Mouse (Mus musculus) fibroblast of lung, adult 2 months (primary cell): ENCODE measurements at regions not wholly inside any gene's neighbourhood (a gene's known extent, or its start where the extent isn't known, plus 50 kb on each side); places are given as distances from the start of the nearest gene placed in this dataset.
"Not testable (repeated sequence)": the region's sequence is repeated elsewhere in the genome, so short reads cannot be mapped to it uniquely, and the experiment has no call there.

ENCODE experiments used
- DNase-seq: peaks from one replicate; pipeline ENCODE4 v3.0.0-alpha.2; 2011; ENCODE audit warnings: low read depth

GRCm38 (mm10) chr12:15565941-15566784 lies 250.6 kb downstream of the Trib2 start:
- no peak for DNase-seq

- no peak for DNase-seq
Observed at GRCm38 (mm10) chr12:15562826-15563225, 253.9 kb downstream of the Trib2 start.

- DNase-seq: no peak
Observed at GRCm38 (mm10) chr12:15555471-15555870, 261.3 kb downstream of the Trib2 start.

GRCm38 (mm10) chr12:15553681-15554007 lies 263.1 kb downstream of the Trib2 start:
- no peak for DNase-seq

- DNase-seq: no peak
Observed at GRCm38 (mm10) chr12:15552979-15553680, 263.6 kb downstream of the Trib2 start.

- no peak for DNase-seq
Observed at GRCm38 (mm10) chr12:15552210-15552609, 264.5 kb downstream of the Trib2 start.

GRCm38 (mm10) chr12:15551281-15551900 lies 265.3 kb downstream of the Trib2 start:
- no peak for DNase-seq

- no peak for DNase-seq
Observed at GRCm38 (mm10) chr12:15544351-15544750, 272.4 kb downstream of the Trib2 start.

GRCm38 (mm10) chr12:15542486-15542885 lies 274.2 kb downstream of the Trib2 start:
- no peak for DNase-seq

- no peak for DNase-seq
Observed at GRCm38 (mm10) chr12:15536852-15537368, 279.8 kb downstream of the Trib2 start.

GRCm38 (mm10) chr12:15536247-15536646 lies 280.5 kb downstream of the Trib2 start:
- no peak for DNase-seq

GRCm38 (mm10) chr12:15535822-15536221 lies 280.9 kb downstream of the Trib2 start:
- DNase-seq: peak; percentile 56

GRCm38 (mm10) chr12:15520783-15521407 lies 295.8 kb downstream of the Trib2 start:
- no peak for DNase-seq

- no peak for DNase-seq
Observed at GRCm38 (mm10) chr12:15511994-15512393, 304.7 kb downstream of the Trib2 start.

GRCm38 (mm10) chr12:15507576-15507975 lies 309.1 kb downstream of the Trib2 start:
- DNase-seq: no peak

- no peak for DNase-seq
Observed at GRCm38 (mm10) chr12:15493640-15494039, 323.1 kb downstream of the Trib2 start.

- no peak for DNase-seq
Observed at GRCm38 (mm10) chr12:15472741-15473140, 344.0 kb downstream of the Trib2 start.

- no peak for DNase-seq
Observed at GRCm38 (mm10) chr12:15459429-15459828, 357.3 kb downstream of the Trib2 start.

GRCm38 (mm10) chr12:15456369-15456768 lies 360.4 kb downstream of the Trib2 start:
- not testable (repeated sequence) for DNase-seq

GRCm38 (mm10) chr12:15455744-15456143 lies 361.0 kb downstream of the Trib2 start:
- DNase-seq: no peak

- DNase-seq: no peak
Observed at GRCm38 (mm10) chr12:15449484-15449883, 367.2 kb downstream of the Trib2 start.

- DNase-seq: peak; percentile 5
Observed at GRCm38 (mm10) chr12:15416180-15416766, 400.4 kb downstream of the Trib2 start.
